Mouse (Mus musculus): Measurements from ENCODE around the gene Klhl34. TPM values are rescaled to one million over a fixed set of nuclear protein-coding genes. Genes with fewer than 3 reads are reported as not detected.
A peak's percentile ranks its signal among the peaks of the same experiment; 100 is the strongest.

Klhl34 gene
- polyA plus RNA-seq (2014; fragmentation: Nextera tagmentation; extraction: Ambion mirVana), result 0.25 and 0.39 TPM in 2 replicates

DNA sequence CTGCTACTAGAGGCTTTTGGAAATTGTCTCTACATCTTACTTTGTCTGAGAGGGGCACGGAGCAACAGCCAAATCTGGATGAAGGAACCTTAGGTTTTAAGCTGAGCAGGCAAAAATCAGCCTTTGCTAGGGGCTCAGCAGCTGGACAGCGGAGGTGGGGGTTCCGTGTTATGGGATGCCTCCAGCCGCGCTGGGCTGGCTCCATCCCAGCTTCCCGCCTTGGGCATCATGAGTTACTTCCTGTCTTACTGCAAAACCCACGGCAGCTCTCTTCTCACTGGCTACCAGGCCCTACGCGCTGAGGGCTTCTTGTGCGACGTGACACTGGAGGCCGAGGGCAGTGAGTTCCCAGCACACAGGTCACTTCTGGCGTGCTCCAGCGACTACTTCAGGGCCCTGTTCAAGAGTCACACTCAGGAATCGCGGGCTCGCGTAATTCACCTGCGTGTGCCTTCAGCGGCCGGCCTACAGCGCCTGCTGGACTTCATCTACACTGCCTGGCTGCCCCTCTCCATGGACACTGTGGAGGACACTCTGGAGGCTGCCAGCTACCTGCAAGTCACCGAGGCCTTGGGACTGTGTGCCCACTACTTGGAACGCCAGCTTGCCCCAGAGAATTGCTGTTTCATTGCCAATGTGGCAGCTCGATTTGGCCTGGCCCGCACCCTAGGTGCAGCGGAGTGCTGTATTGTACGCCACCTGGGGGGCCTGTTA is at the start of gene Klhl34:
Klhl34 (plus strand) TSS at position 229 of the 714 bp plus-strand sequence.
- peaks cover 7% of the 10 kb centered on the region; the same call in 1 of the 2 replicates for H3K27me3 ChIP-seq (ENCODE audit: control insufficient read depth, insufficient read depth, low read length)
- peak within 1 kb of the TSS; percentile 79 for H3K4me2 ChIP-seq
- no peaks in the 10 kb centered on the region for H3K36me3 ChIP-seq (ENCODE audit: control insufficient read depth, insufficient read depth, low read length)
- no peaks in the 10 kb centered on the region for H3K9me3 ChIP-seq (replicated peaks; ENCODE audit: control insufficient read depth, low read length)
- no peak within 1 kb of the TSS for H3K27ac ChIP-seq (ENCODE audit: low read depth, low read length)
- peak within 1 kb of the TSS; percentile 32 for H3K4me3 ChIP-seq (ENCODE audit: low read depth, low read length)
- WGBS (ENCODE audit: insufficient replicate concordance), result 37% methylated on average over 28 of the region's 28 CpGs
- no peaks in the 10 kb centered on the region for H3K4me1 ChIP-seq (ENCODE audit: control insufficient read depth, insufficient read depth, low read length)
- ATAC-seq (replicated peaks; ENCODE audit: insufficient number of reproducible peaks, low FRiP score, low TSS enrichment), result no peak; the same call in 1 of the 2 replicates
- no peak within 1 kb of the TSS for H3K9ac ChIP-seq (ENCODE audit: low read depth, low read length)

DNA sequence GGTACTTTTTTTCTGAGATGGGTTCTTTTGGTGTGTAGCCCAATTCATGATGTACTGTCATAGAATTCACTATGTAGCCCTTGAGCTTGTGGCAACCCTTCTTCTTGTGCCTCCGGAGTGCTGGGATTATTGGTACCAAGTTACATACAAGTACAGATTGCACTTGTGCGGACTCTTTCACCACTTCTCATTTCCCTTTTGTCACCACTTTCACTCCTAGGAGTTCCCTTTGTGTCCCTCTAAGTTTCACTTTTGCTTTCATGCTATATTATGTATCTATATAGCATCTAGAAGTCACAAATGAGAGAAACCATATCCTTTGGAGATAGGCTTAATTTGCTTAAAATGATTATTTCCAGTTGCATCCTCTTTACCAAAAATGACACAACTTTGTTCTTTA is 16.6 kb upstream of the Klhl34 start:
- Histone ChIP-seq H3K27me3 (ENCODE audit: control insufficient read depth, insufficient read depth, low read length) (no peaks in the 10 kb centered on the region), H3K4me1 (ENCODE audit: control insufficient read depth, insufficient read depth, low read length) (no peaks in the 10 kb centered on the region), H3K4me2 (no peak overlapping the region), H3K9ac (ENCODE audit: low read depth, low read length) (no peak overlapping the region), H3K4me3 (ENCODE audit: low read depth, low read length) (no peak overlapping the region), H3K9me3 (replicated peaks; ENCODE audit: control insufficient read depth, low read length) (no peaks in the 10 kb centered on the region), H3K27ac (ENCODE audit: low read depth, low read length) (no peak overlapping the region), H3K36me3 (ENCODE audit: control insufficient read depth, insufficient read depth, low read length) (no peaks in the 10 kb centered on the region)
- WGBS (ENCODE audit: insufficient replicate concordance), result 80% methylated on average over 2 of the region's 2 CpGs
- no peak for ATAC-seq (replicated peaks; ENCODE audit: insufficient number of reproducible peaks, low FRiP score, low TSS enrichment)

DNA sequence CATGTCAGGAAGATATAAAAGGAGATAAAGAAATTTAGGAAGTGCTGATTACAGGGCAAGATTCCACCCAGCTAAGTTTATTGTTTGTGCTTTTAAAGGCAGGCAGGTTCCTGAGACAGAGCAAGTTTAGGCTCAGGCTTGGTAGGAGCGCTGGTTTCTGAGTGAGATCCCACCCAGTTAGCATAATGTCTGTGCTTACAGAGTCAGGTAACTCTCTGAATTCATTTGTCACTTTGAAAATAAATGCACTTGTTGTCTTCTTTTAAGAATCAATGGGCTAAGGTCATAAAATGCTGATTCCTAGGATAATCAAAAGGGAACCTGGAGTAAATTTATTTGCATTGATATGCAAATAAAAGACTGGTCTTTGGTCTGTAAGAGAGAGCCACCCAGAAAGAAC is 8.5 kb upstream of the Klhl34 start:
- Histone ChIP-seq H3K4me1 (ENCODE audit: control insufficient read depth, insufficient read depth, low read length) (no peaks in the 10 kb centered on the region), H3K9ac (ENCODE audit: low read depth, low read length) (no peak overlapping the region), H3K27me3 (ENCODE audit: control insufficient read depth, insufficient read depth, low read length) (no peaks in the 10 kb centered on the region), H3K4me3 (ENCODE audit: low read depth, low read length) (no peak overlapping the region), H3K36me3 (ENCODE audit: control insufficient read depth, insufficient read depth, low read length) (no peaks in the 10 kb centered on the region), H3K9me3 (replicated peaks; ENCODE audit: control insufficient read depth, low read length) (no peaks in the 10 kb centered on the region), H3K4me2 (no peak overlapping the region), H3K27ac (ENCODE audit: low read depth, low read length) (no peak overlapping the region)
- WGBS (ENCODE audit: insufficient replicate concordance), result 77% methylated on average over 1 of the region's 1 CpGs
- ATAC-seq (replicated peaks; ENCODE audit: insufficient number of reproducible peaks, low FRiP score, low TSS enrichment), result no peak

DNA sequence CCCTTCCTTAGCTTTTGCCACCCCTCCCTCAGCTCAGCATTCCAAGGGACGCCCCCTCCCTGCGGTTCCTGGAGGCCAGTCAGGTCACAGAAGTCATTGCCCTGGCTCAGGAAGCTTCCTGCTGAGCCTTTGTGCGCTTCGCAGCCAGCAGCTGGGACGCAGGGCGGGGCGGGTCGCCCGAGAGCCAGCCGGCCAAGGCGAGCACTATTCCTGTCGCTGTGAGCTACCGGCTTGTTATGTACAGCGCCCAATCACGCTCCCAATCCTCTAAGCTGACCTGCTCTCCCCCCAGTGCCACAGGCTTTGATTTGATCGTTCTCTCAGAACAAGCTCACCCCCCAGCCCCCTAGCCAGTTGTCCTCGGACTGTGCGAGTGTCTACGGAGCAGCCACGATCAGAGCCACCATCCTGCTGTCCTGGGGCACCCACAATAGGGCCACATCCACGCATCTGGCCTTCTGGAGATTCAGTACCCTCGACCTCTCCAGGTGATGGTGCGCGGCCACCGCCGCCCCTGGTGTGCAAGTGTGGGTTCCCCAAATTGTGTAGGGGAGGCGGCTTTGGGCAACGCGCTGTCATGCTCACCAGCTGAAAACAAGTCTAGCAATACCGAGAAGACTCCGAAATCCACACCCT is 546 bp upstream of the Klhl34 start:
- 11% methylated on average over 31 of the region's 31 CpGs for WGBS (ENCODE audit: insufficient replicate concordance)
- peaks cover 7% of the 10 kb centered on the region; the same call in 1 of the 2 replicates for H3K27me3 ChIP-seq (ENCODE audit: control insufficient read depth, insufficient read depth, low read length)
- H3K9me3 ChIP-seq (replicated peaks; ENCODE audit: control insufficient read depth, low read length), result no peaks in the 10 kb centered on the region
- H3K4me1 ChIP-seq (ENCODE audit: control insufficient read depth, insufficient read depth, low read length), result no peaks in the 10 kb centered on the region
- H3K27ac ChIP-seq (ENCODE audit: low read depth, low read length), result no peak overlapping the region
- no peaks in the 10 kb centered on the region for H3K36me3 ChIP-seq (ENCODE audit: control insufficient read depth, insufficient read depth, low read length)
- H3K9ac ChIP-seq (ENCODE audit: low read depth, low read length), result no peak overlapping the region
- peak overlapping the region; percentile 79 for H3K4me2 ChIP-seq
- ATAC-seq (replicated peaks; ENCODE audit: insufficient number of reproducible peaks, low FRiP score, low TSS enrichment), result no peak
- H3K4me3 ChIP-seq (ENCODE audit: low read depth, low read length), result peak overlapping the region; percentile 32

DNA sequence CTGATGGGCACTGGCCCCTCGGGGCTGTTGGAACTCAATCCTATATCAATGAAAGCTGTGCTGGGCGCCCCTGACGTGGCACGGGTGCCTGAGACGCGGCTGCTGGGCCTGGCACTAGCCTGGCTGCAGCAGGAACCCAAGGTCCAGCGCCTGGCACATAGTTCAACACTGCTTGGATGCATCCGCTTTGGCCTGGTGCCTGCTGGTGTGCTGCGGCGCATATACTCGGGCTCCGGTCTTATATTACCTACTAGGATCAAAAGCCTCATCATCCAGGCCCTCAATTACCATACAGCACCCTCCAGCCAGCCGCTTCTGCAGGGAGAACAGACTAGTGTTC is 656 bp downstream of the Klhl34 start:
- no peaks in the 10 kb centered on the region for H3K36me3 ChIP-seq (ENCODE audit: control insufficient read depth, insufficient read depth, low read length)
- no peak overlapping the region for H3K27ac ChIP-seq (ENCODE audit: low read depth, low read length)
- WGBS (ENCODE audit: insufficient replicate concordance), result 83% methylated on average over 13 of the region's 13 CpGs
- H3K27me3 ChIP-seq (ENCODE audit: control insufficient read depth, insufficient read depth, low read length), result peaks cover 7% of the 10 kb centered on the region; the same call in 1 of the 2 replicates
- H3K4me3 ChIP-seq (ENCODE audit: low read depth, low read length), result no peak overlapping the region
- H3K9ac ChIP-seq (ENCODE audit: low read depth, low read length), result no peak overlapping the region
- ATAC-seq (replicated peaks; ENCODE audit: insufficient number of reproducible peaks, low FRiP score, low TSS enrichment), result no peak
- H3K9me3 ChIP-seq (replicated peaks; ENCODE audit: control insufficient read depth, low read length), result no peaks in the 10 kb centered on the region
- no peaks in the 10 kb centered on the region for H3K4me1 ChIP-seq (ENCODE audit: control insufficient read depth, insufficient read depth, low read length)
- no peak overlapping the region for H3K4me2 ChIP-seq

DNA sequence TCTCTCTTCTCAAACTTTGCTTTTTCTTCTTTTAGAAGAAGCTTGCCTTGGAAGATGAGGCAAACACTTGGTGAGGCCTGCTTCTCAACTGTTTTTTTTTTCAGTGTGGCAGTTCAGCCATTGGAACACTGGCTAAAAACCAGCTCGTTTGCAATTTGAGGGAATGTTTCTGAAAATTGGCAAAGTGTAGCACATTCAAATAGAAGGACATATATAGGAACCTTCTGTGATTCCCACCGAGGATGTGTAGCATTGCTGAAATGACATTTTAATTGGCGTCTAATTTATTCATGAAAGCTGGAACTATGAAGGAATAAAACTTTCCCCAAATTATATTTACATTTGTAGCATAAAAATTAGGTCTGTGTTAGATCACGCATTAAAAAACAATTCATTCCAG is 11.7 kb downstream of the Klhl34 start:
- no peak overlapping the region for H3K4me3 ChIP-seq (ENCODE audit: low read depth, low read length)
- no peaks in the 10 kb centered on the region for H3K36me3 ChIP-seq (ENCODE audit: control insufficient read depth, insufficient read depth, low read length)
- no peaks in the 10 kb centered on the region for H3K4me1 ChIP-seq (ENCODE audit: control insufficient read depth, insufficient read depth, low read length)
- no peak overlapping the region for H3K27ac ChIP-seq (ENCODE audit: low read depth, low read length)
- H3K9me3 ChIP-seq (replicated peaks; ENCODE audit: control insufficient read depth, low read length), result no peaks in the 10 kb centered on the region
- no peak overlapping the region for H3K4me2 ChIP-seq
- no peak for ATAC-seq (replicated peaks; ENCODE audit: insufficient number of reproducible peaks, low FRiP score, low TSS enrichment)
- H3K9ac ChIP-seq (ENCODE audit: low read depth, low read length), result no peak overlapping the region
- no peaks in the 10 kb centered on the region for H3K27me3 ChIP-seq (ENCODE audit: control insufficient read depth, insufficient read depth, low read length)
- 67% methylated on average over 4 of the region's 4 CpGs for WGBS (ENCODE audit: insufficient replicate concordance)

Other genes with a start within 250 kb of the Klhl34 start
- gene Yy2, start 249.4 kb upstream of the Klhl34 start, polyA plus RNA-seq (2014; fragmentation: Nextera tagmentation; extraction: Ambion mirVana), result 3.5 and 5.0 TPM in 2 replicates
- 14.9 and 16.4 TPM in 2 replicates for gene Mbtps2, start 219.7 kb upstream of the Klhl34 start, polyA plus RNA-seq (2014; fragmentation: Nextera tagmentation; extraction: Ambion mirVana)
- 707 and 731 TPM in 2 replicates for gene Smpx, start 119.5 kb upstream of the Klhl34 start, polyA plus RNA-seq (2014; fragmentation: Nextera tagmentation; extraction: Ambion mirVana)
- 1.0 and 1.4 TPM in 2 replicates for gene Cnksr2, start 224.9 kb downstream of the Klhl34 start, polyA plus RNA-seq (2014; fragmentation: Nextera tagmentation; extraction: Ambion mirVana)

All from heart, embryonic 11.5 days (tissue).